Mouse (Mus musculus): ENCODE data around the gene Olfr951.

The Olfr951 gene

DNA sequence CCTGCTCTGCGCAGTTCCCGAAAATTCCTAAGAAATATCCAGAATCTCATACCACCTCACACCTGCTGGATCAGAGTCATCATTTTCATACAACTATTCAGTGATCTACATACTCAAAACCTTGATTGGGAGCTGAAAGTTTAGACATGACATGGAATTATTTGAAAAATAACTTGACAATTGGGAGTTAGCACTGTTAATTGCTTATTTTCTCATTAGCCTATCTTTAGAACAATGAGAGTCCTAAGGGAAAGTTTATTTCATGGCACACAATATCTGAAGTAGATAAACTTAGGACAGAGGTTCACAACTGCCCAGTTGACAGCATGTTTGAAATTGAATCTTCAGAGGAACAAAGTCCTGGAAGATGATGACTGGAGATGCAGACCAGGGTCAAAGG lies at the start of gene Olfr951:
TSS of gene Olfr951 (plus strand) at position 301 of the 400 bp plus-strand sequence.
- in situ Hi-C loops (cut with MboI, MseI) = no loop called here

DNA sequence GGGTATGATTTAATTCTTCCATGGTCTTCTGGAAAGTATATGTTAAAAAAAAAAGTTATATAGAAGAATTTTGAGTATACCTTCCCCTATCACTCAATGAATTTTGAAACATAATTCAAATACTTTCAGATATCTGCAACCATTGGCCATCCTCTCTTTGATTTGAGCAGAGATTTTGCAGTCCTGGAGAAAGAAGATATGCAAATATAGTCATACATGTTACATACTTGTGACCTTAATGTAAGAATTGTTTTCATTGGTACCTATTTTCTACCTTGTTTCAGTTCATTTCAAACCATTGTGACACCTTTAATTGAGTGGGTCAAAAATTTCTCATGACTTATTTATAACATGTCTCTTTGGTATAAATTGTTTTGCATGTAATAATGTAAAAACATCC lies 39.8 kb downstream of the Olfr951 start, which contains the start of gene Olfr952:
TSS of gene Olfr952 (minus strand) at position 101 of the 400 bp plus-strand sequence.
- in situ Hi-C loops (cut with MboI, MseI) = no loop called here
